Mouse (Mus musculus) forebrain, embryonic 14.5 days (tissue): Measurements from ENCODE around the gene Lrrfip1. TPM values are rescaled to one million over a fixed set of nuclear protein-coding genes. Genes with fewer than 3 reads are reported as not detected.

Source experiments
- ATAC-seq: fragments of 200-750 bp; cut with Nextera tagmentation; 2 replicates; pipeline ENCODE4 v1.8.0; 2017; ENCODE audit warnings: mild to moderate bottlenecking, moderate library complexity
- DNase-seq: peaks from one replicate; pipeline ENCODE4 v3.0.0-alpha.2; 2015; ENCODE audit warnings: low spot score
- H3K27ac ChIP-seq: fragments of 300-500 bp; sonication (generic); 2 replicates; pipeline ENCODE4 v1.5.1; 2014; ENCODE audit warnings: low read depth, mild to moderate bottlenecking, control low read depth, low read length, moderate library complexity
- H3K27me3 ChIP-seq: fragments of 300-500 bp; sonication (generic); replicated peaks from 2 replicates; pipeline ENCODE4 v1.6.1; 2014; ENCODE audit warnings: low read length, control low read depth, mixed read lengths; ENCODE audit not compliant: control insufficient read depth, insufficient read depth
- H3K36me3 ChIP-seq: fragments of 300-500 bp; sonication (generic); 2 replicates; pipeline ENCODE4 v1.6.1; 2014; ENCODE audit warnings: low read length, control low read depth; ENCODE audit not compliant: control insufficient read depth, insufficient read depth
- H3K4me1 ChIP-seq: fragments of 300-500 bp; sonication (generic); 2 replicates; pipeline ENCODE4 v1.6.1; 2014; ENCODE audit warnings: antibody characterized with exemption, low read length, control low read depth; ENCODE audit not compliant: control insufficient read depth, insufficient read depth
- H3K4me2 ChIP-seq: fragments of 300-500 bp; sonication (generic); 2 replicates; pipeline ENCODE4 v1.6.1; 2014; ENCODE audit warnings: mild to moderate bottlenecking, control low read depth, low read length
- H3K4me3 ChIP-seq: fragments of 300-500 bp; sonication (generic); 2 replicates; pipeline ENCODE4 v1.5.1; 2014; ENCODE audit warnings: low read depth, low read length, control low read depth
- H3K9ac ChIP-seq: fragments of 300-500 bp; sonication (generic); 2 replicates; pipeline ENCODE4 v1.6.1; 2014; ENCODE audit warnings: mild to moderate bottlenecking, low read length, control low read depth, moderate library complexity
- H3K9me3 ChIP-seq: fragments of 300-500 bp; sonication (generic); replicated peaks from 2 replicates; pipeline ENCODE4 v1.6.1; 2016; ENCODE audit warnings: low read length, control low read depth, mixed read lengths; ENCODE audit not compliant: control insufficient read depth
- WGBS: fragments of 180-500 bp; shearing (Covaris S2); extraction: QIAGEN DNeasy Blood & Tissue Kit; methylation state at CpG from one replicate; pipeline ENCODE4 v1.1.7; 2014; 5-methylcytosine and 5-hydroxymethylcytosine counted together
- polyA plus RNA-seq: library from polyadenylated mRNA; unstranded; fragments of >200 nt; fragmentation: Nextera tagmentation; extraction: Ambion mirVana; gene quantifications from 2 replicates; pipeline ENCODE4 v1.2.1, GENCODE M21; 2014

The Lrrfip1 gene
- polyA plus RNA-seq, 1 experiment from 2014 or later, result 27.2 TPM

DNA sequence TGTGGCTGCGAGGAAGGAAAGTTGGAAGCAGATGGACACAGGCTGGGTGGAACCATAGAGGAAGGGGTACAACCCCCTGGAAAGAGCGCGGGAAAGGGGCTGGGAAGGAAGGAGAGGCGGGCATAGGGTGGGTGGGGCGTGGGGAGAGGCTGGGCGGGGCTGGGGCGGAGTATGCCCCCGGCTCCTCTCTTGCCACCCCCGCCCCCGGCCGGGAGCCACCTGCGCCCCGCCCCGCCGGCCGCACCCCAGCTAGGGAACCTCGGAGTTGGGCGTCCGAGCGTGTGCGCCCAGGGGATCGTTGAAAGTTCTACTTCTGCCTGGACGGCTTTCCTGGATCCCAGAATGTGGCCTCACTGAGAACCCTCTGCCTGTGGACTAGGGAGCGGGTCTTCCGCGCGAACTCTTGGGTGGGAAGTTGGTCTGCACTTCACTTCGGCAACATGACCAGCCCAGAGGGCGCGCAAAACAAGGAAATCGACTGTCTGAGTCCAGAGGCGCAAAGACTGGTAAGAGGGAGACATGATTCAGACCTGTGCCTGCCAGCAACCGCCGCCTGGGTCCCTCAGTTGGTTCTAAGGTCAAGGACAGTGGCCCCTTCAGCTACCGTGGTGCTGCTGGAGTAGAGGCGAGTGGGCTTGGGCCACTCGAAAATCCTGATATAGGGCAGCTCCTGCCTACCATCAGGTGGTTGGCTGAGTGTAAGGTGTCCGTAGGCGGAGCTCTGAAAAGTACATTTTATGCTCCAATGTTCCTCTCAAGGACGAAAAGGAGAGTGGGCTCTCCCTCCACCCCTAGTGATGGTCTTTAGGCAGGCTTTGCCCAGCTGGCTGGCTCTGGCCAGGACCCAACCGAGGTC, 54.9 kb downstream of the Lrrfip1 start:
- DNase-seq (no peak), ATAC-seq (peak; percentile 10)
- Histone ChIP-seq H3K27ac (no peak overlapping the region), H3K4me3 (peak overlapping the region; percentile 44), H3K4me2 (peak overlapping the region; percentile 97), H3K27me3 (peaks cover 9% of the 10 kb centered on the region), H3K9me3 (no peaks in the 10 kb centered on the region), H3K36me3 (no peaks in the 10 kb centered on the region), H3K4me1 (no peaks in the 10 kb centered on the region), H3K9ac (peak overlapping the region; percentile 58)
- WGBS, result 5% methylated on average over 29 of the region's 41 CpGs

DNA sequence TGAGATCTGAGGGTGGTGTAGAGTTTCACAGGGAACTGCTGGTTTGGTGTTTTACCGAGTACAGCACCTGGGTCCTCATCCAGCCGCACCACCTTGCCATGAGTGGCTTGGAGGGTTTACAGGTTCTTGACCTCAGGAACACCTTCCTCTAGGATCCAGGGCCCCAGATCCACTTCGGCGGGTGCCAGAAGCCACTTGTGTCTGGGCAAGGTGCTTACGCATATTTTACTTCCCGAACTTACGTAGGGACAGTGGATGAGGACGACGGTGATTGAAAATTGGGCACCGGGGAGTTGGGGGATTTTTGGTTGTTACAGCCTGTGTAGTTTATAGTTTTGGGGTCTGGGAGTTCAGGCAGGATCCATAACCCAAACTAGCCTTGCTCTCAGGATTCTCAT, 55.5 kb downstream of the Lrrfip1 start:
- Histone ChIP-seq H3K4me1 (no peaks in the 10 kb centered on the region), H3K4me3 (no peak overlapping the region), H3K27ac (no peak overlapping the region), H3K36me3 (no peaks in the 10 kb centered on the region), H3K4me2 (peak overlapping the region; percentile 97; the same call in 1 of the 2 replicates), H3K27me3 (peaks cover 9% of the 10 kb centered on the region), H3K9me3 (no peaks in the 10 kb centered on the region), H3K9ac (no peak overlapping the region)
- ATAC-seq (no peak), DNase-seq (no peak)
- WGBS, result 66% methylated on average over 10 of the region's 10 CpGs

GRCm38 (mm10) chr1:91054815-91055214, 56.3 kb downstream of the Lrrfip1 start:
- H3K27ac ChIP-seq, result no peak overlapping the region
- H3K9ac ChIP-seq, result no peak overlapping the region
- no peaks in the 10 kb centered on the region for H3K9me3 ChIP-seq
- DNase-seq (no peak), ATAC-seq (no peak)
- H3K4me1 ChIP-seq, result no peaks in the 10 kb centered on the region
- 76% methylated on average over 3 of the region's 3 CpGs for WGBS
- H3K36me3 ChIP-seq, result no peaks in the 10 kb centered on the region
- H3K4me3 ChIP-seq, result no peak overlapping the region
- H3K4me2 ChIP-seq, result no peak overlapping the region
- H3K27me3 ChIP-seq, result peaks cover 9% of the 10 kb centered on the region

DNA sequence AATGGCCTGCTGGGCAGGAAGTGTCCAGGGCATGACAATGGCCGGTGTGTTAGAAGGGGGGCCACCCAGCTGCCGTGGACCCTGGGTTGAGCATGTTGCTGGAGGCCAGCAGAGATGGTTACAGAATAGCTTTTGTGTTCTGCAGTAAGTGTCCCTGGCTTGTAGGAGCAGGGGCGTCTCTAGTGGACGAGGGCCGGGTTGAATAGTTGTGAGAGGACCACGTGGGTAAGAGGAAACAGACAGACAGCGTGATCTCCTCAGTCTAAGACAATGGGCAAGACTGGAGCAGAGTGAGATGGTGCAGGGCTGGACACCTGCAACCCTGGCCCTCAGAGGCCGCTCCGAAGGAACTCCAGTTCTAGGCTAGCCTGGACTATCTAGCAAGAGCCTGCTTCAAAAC, 57.2 kb downstream of the Lrrfip1 start:
- ATAC-seq (no peak), DNase-seq (no peak)
- WGBS, result 65% methylated on average over 9 of the region's 9 CpGs
- H3K27me3 ChIP-seq, result peaks cover 9% of the 10 kb centered on the region
- H3K9me3 ChIP-seq, result no peaks in the 10 kb centered on the region
- no peak overlapping the region for H3K4me3 ChIP-seq
- H3K4me2 ChIP-seq, result no peak overlapping the region
- H3K9ac ChIP-seq, result no peak overlapping the region
- no peaks in the 10 kb centered on the region for H3K36me3 ChIP-seq
- no peaks in the 10 kb centered on the region for H3K4me1 ChIP-seq
- no peak overlapping the region for H3K27ac ChIP-seq

GRCm38 (mm10) chr1:91056416-91056815, 57.9 kb downstream of the Lrrfip1 start:
- no peak overlapping the region for H3K4me2 ChIP-seq
- H3K4me1 ChIP-seq, result no peaks in the 10 kb centered on the region
- H3K36me3 ChIP-seq, result no peaks in the 10 kb centered on the region
- DNase-seq (no peak), ATAC-seq (no peak)
- no peak overlapping the region for H3K9ac ChIP-seq
- H3K9me3 ChIP-seq, result no peaks in the 10 kb centered on the region
- H3K27ac ChIP-seq, result no peak overlapping the region
- H3K4me3 ChIP-seq, result no peak overlapping the region
- 92% methylated on average over 8 of the region's 8 CpGs for WGBS
- peaks cover 9% of the 10 kb centered on the region for H3K27me3 ChIP-seq

GRCm38 (mm10) chr1:91057311-91058245, 59.0 kb downstream of the Lrrfip1 start:
- Histone ChIP-seq H3K4me2 (no peak overlapping the region), H3K27ac (no peak overlapping the region), H3K9me3 (no peaks in the 10 kb centered on the region), H3K9ac (no peak overlapping the region), H3K4me3 (no peak overlapping the region), H3K36me3 (no peaks in the 10 kb centered on the region), H3K27me3 (peaks cover 4% of the 10 kb centered on the region; the same call in 1 of the 2 replicates), H3K4me1 (peaks cover 5% of the 10 kb centered on the region; the same call in 1 of the 2 replicates)
- WGBS, result 73% methylated on average over 18 of the region's 18 CpGs
- no peak for DNase-seq
- ATAC-seq, result no peak

DNA sequence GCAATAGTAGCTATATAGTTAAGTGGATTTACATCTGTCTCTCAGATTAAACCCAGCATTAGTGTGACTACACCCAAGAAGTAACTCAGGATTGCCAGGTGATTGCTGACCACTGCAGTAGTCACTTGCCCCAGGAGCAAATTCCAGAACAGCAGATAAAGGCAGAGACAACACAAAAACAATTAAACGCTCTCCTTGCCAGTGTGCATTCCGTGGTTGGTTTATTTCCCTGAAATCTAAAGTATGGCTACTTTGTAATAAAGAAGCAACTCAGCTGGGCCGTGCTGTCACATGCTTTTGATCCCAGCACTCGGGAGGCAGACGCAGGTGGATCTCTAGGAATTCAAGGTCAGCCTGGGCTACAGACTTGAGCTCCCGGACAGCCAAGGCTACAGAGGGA, 59.7 kb downstream of the Lrrfip1 start:
- DNase-seq (no peak), ATAC-seq (no peak)
- Histone ChIP-seq H3K4me1 (peaks cover 6% of the 10 kb centered on the region; the same call in 1 of the 2 replicates), H3K9ac (no peak overlapping the region), H3K9me3 (no peaks in the 10 kb centered on the region), H3K4me3 (no peak overlapping the region), H3K27ac (no peak overlapping the region), H3K27me3 (peaks cover 4% of the 10 kb centered on the region; the same call in 1 of the 2 replicates), H3K36me3 (no peaks in the 10 kb centered on the region), H3K4me2 (no peak overlapping the region)
- 73% methylated on average over 6 of the region's 6 CpGs for WGBS

- H3K4me3 ChIP-seq, result no peak overlapping the region
- H3K4me1 ChIP-seq, result peaks cover 6% of the 10 kb centered on the region; the same call in 1 of the 2 replicates
- DNase-seq (no peak), ATAC-seq (no peak)
- H3K36me3 ChIP-seq, result no peaks in the 10 kb centered on the region
- no peaks in the 10 kb centered on the region for H3K9me3 ChIP-seq
- H3K9ac ChIP-seq, result no peak overlapping the region
- H3K27me3 ChIP-seq, result no peaks in the 10 kb centered on the region
- H3K4me2 ChIP-seq, result no peak overlapping the region
- no peak overlapping the region for H3K27ac ChIP-seq
- 73% methylated on average over 9 of the region's 9 CpGs for WGBS
Observed at GRCm38 (mm10) chr1:91059792-91060604, 61.5 kb downstream of the Lrrfip1 start.
